Mouse (Mus musculus) lung, embryonic 14.5 days (tissue): ENCODE results near the gene Ryr2. TPM values are rescaled to one million over a fixed set of nuclear protein-coding genes. Genes with fewer than 3 reads are reported as not detected.

Experiments
- ATAC-seq: fragments of 200-750 bp; cut with Nextera tagmentation; 2 replicates; pipeline ENCODE4 v1.8.0; 2017; ENCODE audit warnings: mild to moderate bottlenecking, moderate TSS enrichment, moderate library complexity; ENCODE audit not compliant: insufficient read depth
- DNase-seq: peaks from one replicate; pipeline ENCODE4 v3.0.0-alpha.2; 2015
- H3K27ac ChIP-seq: fragments of 300-500 bp; sonication (generic); 2 replicates; pipeline ENCODE4 v1.5.1; 2014; ENCODE audit warnings: low read depth, mild to moderate bottlenecking, moderate library complexity
- H3K27me3 ChIP-seq: fragments of 300-500 bp; sonication (generic); 2 replicates; pipeline ENCODE4 v1.6.1; 2014; ENCODE audit warnings: low read length, control low read depth; ENCODE audit not compliant: insufficient read depth
- H3K36me3 ChIP-seq: fragments of 300-500 bp; sonication (generic); 2 replicates; pipeline ENCODE4 v1.6.1; 2014; ENCODE audit warnings: control low read depth; ENCODE audit not compliant: insufficient read depth
- H3K4me1 ChIP-seq: fragments of 300-500 bp; sonication (generic); 2 replicates; pipeline ENCODE4 v1.6.1; 2014; ENCODE audit warnings: antibody characterized with exemption, control low read depth; ENCODE audit not compliant: insufficient read depth
- H3K4me2 ChIP-seq: fragments of 300-500 bp; sonication (generic); 2 replicates; pipeline ENCODE4 v1.6.1; 2014; ENCODE audit warnings: mild to moderate bottlenecking
- H3K4me3 ChIP-seq: fragments of 300-500 bp; sonication (generic); 2 replicates; pipeline ENCODE4 v1.5.1; 2014; ENCODE audit warnings: low read depth, low read length
- H3K9ac ChIP-seq: fragments of 300-500 bp; sonication (generic); 2 replicates; pipeline ENCODE4 v1.6.1; 2014
- H3K9me3 ChIP-seq: fragments of 300-500 bp; sonication (generic); 2 replicates; pipeline ENCODE4 v1.6.1; 2016; ENCODE audit warnings: low read depth, low read length, control low read depth
- CTCF ChIP-seq: IDR thresholded peaks from 2 replicates; pipeline ENCODE4 v1.5.1; 2016; ENCODE audit warnings: antibody characterized with exemption, low read depth
- WGBS: fragments of 180-500 bp; shearing (Covaris S2); extraction: QIAGEN DNeasy Blood & Tissue Kit; methylation state at CpG from one replicate; pipeline ENCODE4 v1.1.7; 2014; 5-methylcytosine and 5-hydroxymethylcytosine counted together
- polyA plus RNA-seq: library from polyadenylated mRNA; unstranded; fragments of >200 nt; fragmentation: Nextera tagmentation; extraction: Ambion mirVana; gene quantifications from 2 replicates; pipeline ENCODE4 v1.2.1, GENCODE M21; 2014

The Ryr2 gene
- polyA plus RNA-seq, 1 experiment from 2014 or later, result 2.3 TPM

DNA sequence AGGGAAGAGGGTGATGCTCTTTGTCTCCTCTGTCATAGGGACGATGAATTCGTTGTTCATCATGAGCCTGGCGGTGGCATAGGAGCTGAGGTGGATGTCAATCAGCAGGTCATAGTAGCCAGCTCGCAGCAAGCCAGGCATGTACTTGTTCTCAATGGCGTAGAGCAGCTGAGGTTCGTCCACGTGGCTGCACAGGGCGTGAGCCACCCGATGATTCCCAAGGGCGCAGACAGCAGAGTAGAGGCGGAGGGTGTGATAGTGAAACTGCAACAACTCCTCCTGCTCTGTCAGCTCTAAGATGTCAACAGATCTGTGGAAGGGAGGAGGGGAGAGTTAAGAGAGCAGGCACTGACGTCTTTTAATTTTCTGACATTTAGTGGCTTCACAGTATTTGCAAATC lies 368.5 kb downstream of the Ryr2 start:
- TF ChIP-seq CTCF, result no peak
- no peak; the same call in 1 of the 2 replicates for ATAC-seq
- WGBS, result 79% methylated on average over 12 of the region's 12 CpGs

DNA sequence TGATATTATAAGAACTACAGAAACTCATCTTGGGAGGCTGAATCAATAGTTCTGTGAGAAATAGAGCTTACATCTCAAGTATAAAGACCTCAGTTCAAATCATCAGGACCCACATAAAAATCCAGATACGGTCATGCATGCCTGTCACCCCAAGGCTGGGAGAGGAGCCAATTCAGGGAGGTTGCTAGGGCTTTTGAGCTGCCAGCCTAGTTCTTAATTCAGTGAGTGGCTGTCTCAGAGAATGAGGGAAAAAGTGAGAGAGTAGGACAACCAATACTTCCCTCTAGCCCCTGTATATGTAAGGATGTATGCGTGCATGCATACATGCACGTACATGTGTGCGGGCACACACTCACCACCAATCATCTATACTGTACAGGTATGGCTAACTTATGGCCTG lies 390.5 kb downstream of the Ryr2 start:
- no peaks in the 10 kb centered on the region for H3K4me1 ChIP-seq
- no peak overlapping the region for H3K4me2 ChIP-seq
- no peak for TF ChIP-seq CTCF
- no peak for DNase-seq
- H3K27ac ChIP-seq, result no peak overlapping the region
- ATAC-seq, result no peak
- no peak overlapping the region for H3K4me3 ChIP-seq
- no peaks in the 10 kb centered on the region for H3K36me3 ChIP-seq
- no peaks in the 10 kb centered on the region for H3K27me3 ChIP-seq
- H3K9ac ChIP-seq, result no peak overlapping the region
- WGBS, result 89% methylated on average over 4 of the region's 4 CpGs
- no peaks in the 10 kb centered on the region for H3K9me3 ChIP-seq

More for the DNA sequence above, 368.5 kb downstream of the Ryr2 start:
- Histone ChIP-seq H3K4me1 (no peaks in the 10 kb centered on the region), H3K27ac (no peak overlapping the region), H3K9me3 (no peaks in the 10 kb centered on the region), H3K9ac (no peak overlapping the region), H3K27me3 (no peaks in the 10 kb centered on the region), H3K36me3 (no peaks in the 10 kb centered on the region), H3K4me3 (no peak overlapping the region), H3K4me2 (no peak overlapping the region)
- no peak for DNase-seq

DNA sequence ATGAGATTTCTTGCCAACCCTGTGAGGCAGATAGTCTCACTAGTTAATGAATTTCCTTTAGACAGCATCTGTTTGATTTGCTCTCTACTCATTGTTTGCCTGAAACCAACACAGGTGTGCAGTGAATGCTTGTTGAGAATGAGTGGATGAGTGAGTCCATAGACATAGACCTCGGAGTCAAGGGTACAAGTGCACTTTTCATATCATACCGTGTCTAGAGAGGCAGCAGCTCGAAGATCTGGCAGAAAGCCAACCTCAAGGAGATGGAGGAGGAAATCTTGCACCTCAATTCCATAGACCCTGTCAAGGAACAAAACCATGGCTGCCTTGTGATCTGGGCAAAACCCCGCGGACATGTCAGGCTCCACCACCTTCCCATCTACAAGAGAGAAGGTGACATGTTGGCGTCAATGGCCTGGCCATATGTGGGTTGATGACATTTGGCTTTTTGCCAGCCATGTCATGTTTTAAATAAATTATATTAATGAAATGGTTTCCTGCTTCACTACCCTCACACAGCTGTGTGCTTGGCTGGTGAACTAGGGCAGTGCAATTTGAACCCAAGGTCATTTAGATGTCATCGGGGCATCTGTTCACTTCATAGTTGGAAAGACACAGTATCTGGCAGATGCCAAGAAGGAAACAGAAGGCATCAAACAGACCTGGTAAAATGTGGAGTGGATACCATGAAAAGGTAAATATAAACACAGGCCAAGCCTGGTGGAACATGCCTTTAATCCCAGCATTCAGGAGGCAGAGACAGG lies 396.9 kb downstream of the Ryr2 start:
- 59% methylated on average over 7 of the region's 7 CpGs for WGBS
- H3K36me3 ChIP-seq, result no peaks in the 10 kb centered on the region
- peak; percentile 90 for ATAC-seq
- no peak overlapping the region for H3K4me3 ChIP-seq
- no peak overlapping the region for H3K27ac ChIP-seq
- no peaks in the 10 kb centered on the region for H3K9me3 ChIP-seq
- no peaks in the 10 kb centered on the region for H3K27me3 ChIP-seq
- DNase-seq, result peak; percentile 71
- H3K4me2 ChIP-seq, result no peak overlapping the region
- H3K4me1 ChIP-seq, result no peaks in the 10 kb centered on the region
- no peak for TF ChIP-seq CTCF
- no peak overlapping the region for H3K9ac ChIP-seq

DNA sequence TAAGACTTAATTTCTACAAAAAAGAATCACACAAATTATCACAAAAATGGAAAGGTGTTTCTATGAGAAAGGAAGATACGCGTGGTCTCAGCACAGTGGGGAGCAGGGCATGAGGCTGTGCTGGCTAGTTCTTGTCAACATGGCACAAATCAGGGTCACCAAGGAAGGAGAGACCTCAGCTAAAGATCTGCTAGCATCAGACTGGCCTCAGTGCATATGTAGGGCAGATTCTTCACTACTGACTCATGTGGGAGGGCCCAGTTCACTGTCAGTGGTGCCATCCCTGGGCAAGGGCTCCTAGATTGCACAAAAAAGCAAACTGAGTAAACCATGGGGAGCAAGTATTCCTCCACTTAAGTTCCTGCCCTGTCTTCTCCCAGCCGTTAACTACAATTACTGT lies 405.0 kb downstream of the Ryr2 start:
- H3K4me1 ChIP-seq, result no peaks in the 10 kb centered on the region
- H3K9me3 ChIP-seq, result no peaks in the 10 kb centered on the region
- ATAC-seq (no peak), DNase-seq (no peak)
- 88% methylated on average over 3 of the region's 3 CpGs for WGBS
- no peak overlapping the region for H3K27ac ChIP-seq
- H3K4me2 ChIP-seq, result no peak overlapping the region
- H3K9ac ChIP-seq, result no peak overlapping the region
- no peaks in the 10 kb centered on the region for H3K27me3 ChIP-seq
- H3K4me3 ChIP-seq, result no peak overlapping the region
- no peaks in the 10 kb centered on the region for H3K36me3 ChIP-seq
- no peak for TF ChIP-seq CTCF

DNA sequence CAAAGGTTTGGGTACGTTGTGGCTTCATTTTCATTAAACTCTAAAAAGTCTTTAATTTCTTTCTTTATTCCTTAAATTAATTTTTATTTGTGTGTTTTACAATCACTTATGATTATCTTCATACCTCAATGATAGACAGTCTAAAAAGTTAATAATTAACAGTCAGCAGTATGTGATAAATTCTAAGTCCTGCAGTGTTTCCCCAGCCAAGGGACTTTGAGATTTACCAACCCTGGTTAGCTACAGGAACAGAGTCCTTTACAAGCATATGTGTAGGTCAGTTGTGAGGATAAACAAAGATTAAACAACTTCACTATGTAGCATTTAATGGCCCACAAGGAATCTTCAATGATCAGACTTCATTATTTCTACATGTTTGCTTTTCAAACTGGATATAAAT lies 410.2 kb downstream of the Ryr2 start:
- Histone ChIP-seq H3K4me1 (no peaks in the 10 kb centered on the region), H3K9ac (no peak overlapping the region), H3K27me3 (no peaks in the 10 kb centered on the region), H3K9me3 (no peaks in the 10 kb centered on the region), H3K36me3 (no peaks in the 10 kb centered on the region), H3K4me3 (no peak overlapping the region), H3K4me2 (no peak overlapping the region), H3K27ac (no peak overlapping the region)
- WGBS, result 78% methylated on average over 1 of the region's 1 CpGs
- DNase-seq (no peak), ATAC-seq (no peak)
- TF ChIP-seq CTCF, result no peak

DNA sequence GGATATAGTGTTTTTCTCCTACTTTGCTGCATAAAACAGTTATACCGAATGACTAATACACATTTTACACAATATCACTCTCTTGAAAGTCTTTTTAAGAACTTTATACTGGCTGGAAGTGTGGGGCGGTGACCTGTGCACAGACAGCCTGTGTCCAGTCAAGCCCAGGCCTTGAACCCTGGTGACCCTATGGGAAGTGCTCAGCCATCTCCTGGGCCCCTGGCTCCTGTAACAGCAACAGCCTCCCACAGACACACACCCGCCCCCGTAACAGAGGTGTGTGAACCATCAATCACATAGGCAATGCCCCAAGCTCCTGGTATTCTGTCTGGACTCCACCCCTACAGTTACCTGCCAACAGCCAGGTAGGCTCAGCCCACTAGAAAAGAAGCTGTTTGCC lies 424.9 kb downstream of the Ryr2 start:
- Histone ChIP-seq H3K27me3 (no peaks in the 10 kb centered on the region), H3K36me3 (no peaks in the 10 kb centered on the region), H3K9ac (no peak overlapping the region), H3K4me2 (no peak overlapping the region), H3K4me1 (no peaks in the 10 kb centered on the region), H3K4me3 (no peak overlapping the region), H3K27ac (no peak overlapping the region), H3K9me3 (no peaks in the 10 kb centered on the region)
- no peak for ATAC-seq
- DNase-seq, result no peak
- TF ChIP-seq CTCF, result no peak
- 77% methylated on average over 4 of the region's 4 CpGs for whole genome bisulfite sequencing

DNA sequence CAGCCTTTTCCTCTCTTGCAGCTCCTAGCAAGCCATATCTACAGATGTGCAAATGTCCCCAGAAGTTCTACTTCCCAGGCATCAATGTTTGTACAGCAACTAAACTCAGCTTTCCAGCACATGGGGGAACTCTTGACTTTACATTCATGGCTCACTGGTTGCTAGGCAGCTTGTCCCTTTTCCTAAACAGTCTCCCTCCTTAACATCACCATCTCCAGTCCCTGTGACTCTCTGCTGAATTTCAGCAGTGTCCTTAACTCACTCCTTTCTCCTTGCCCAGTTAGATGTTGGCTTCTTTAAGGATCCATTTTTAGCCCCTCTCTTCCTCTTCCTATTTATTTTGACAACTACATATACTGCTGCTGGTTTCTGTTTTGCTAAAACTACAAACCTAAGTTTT lies 443.9 kb downstream of the Ryr2 start:
- no peaks in the 10 kb centered on the region for H3K9me3 ChIP-seq
- DNase-seq (no peak), ATAC-seq (no peak)
- H3K27ac ChIP-seq, result no peak overlapping the region
- no peak overlapping the region for H3K4me3 ChIP-seq
- no peak overlapping the region for H3K4me2 ChIP-seq
- no peaks in the 10 kb centered on the region for H3K36me3 ChIP-seq
- no peaks in the 10 kb centered on the region for H3K4me1 ChIP-seq
- H3K27me3 ChIP-seq, result no peaks in the 10 kb centered on the region
- TF ChIP-seq CTCF, result no peak
- H3K9ac ChIP-seq, result no peak overlapping the region
